Mouse (Mus musculus) 416B (cell line): ENCODE data around the gene Crebrf.
A peak's percentile ranks its signal among the peaks of the same experiment; 100 is the strongest.

Source experiments
- DNase-seq: peaks from one replicate; pipeline ENCODE4 v3.0.0; 2011; ENCODE audit warnings: low read depth

Gene Crebrf

DNA sequence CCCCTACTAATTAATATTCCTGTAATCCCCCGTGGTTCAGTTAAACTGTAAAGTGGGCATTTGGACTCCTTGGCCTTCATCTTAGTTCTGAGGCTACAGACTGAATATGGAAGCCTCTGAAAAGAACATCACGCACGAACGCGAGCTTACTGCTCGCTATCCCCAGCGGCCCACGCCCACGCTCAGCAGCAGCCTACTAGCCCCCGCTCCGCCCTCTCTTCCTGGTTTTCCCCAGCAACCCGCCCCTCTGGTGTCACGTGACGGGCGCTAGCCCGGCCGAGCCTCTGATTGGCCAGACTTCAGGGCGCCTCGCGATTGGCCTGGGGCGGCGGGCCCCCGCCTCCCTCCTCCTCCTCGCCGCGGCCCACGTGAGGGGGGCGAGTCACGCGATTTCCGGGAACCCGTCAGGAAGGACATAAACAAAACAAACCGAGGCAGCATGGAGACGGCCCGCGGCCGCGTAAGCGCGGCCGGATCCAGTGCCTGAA is at the start of gene Crebrf:
Gene Crebrf, plus strand, starts transcription at position 380 of the 488 bp plus-strand sequence.
- peak; percentile 99 for DNase-seq

DNA sequence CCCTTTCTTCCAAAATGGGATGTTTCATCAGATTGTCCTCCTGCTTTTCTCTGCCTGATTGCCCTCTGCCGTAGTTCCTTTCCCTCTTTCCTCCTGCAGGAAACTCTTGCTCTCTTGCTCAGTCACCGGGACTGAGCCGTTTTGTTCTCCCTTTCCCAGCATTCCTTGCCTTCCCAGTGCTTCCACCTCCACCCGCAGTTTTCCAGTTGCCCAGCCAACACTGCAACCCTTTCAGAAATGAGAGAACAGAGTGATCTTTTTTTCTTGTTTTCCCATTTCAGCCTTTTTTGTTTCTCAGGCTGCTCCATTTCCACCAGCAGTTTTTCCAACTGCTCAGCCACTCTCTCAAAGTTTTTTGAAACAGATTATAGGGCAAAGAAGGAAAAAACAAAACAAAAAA is 44.2 kb upstream of the Crebrf start:
- no peak for DNase-seq

DNA sequence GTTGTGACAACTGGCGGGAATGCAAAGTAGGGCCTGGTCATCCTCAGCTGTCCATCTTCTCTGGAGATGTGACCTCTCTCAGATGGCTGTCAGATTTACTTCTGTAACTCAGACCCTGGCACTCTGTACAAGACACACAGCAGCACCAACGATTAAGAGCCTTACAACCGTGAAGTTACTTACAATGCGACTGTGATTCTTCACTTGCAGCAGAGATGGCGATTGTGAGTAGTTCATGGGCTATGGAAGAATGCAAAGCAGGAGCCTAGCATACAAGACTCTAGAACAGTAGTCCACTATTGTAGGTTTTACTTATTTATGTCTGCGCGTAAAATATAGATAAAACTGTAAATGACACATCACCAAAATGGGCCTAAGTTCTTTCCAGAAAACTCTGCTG is 39.6 kb upstream of the Crebrf start:
- no peak for DNase-seq

DNA sequence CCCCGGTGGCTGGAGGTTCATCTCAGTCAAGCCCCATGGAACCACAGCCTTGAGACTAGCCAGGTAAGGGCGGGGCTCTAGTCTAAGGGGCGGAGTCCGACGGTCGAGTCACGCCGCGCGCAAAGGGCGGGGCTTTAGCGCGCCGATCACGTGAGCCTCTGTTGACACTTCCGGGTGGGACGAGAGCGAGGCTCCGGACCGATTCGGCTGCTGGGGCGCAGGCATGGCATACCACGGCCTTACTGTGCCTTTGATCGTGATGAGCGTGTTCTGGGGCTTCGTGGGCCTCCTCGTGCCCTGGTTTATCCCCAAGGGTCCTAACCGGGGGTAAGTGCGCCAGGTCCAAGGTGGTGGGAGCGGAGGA is 39.2 kb upstream of the Crebrf start:
- DNase-seq = peak; percentile 89

DNA sequence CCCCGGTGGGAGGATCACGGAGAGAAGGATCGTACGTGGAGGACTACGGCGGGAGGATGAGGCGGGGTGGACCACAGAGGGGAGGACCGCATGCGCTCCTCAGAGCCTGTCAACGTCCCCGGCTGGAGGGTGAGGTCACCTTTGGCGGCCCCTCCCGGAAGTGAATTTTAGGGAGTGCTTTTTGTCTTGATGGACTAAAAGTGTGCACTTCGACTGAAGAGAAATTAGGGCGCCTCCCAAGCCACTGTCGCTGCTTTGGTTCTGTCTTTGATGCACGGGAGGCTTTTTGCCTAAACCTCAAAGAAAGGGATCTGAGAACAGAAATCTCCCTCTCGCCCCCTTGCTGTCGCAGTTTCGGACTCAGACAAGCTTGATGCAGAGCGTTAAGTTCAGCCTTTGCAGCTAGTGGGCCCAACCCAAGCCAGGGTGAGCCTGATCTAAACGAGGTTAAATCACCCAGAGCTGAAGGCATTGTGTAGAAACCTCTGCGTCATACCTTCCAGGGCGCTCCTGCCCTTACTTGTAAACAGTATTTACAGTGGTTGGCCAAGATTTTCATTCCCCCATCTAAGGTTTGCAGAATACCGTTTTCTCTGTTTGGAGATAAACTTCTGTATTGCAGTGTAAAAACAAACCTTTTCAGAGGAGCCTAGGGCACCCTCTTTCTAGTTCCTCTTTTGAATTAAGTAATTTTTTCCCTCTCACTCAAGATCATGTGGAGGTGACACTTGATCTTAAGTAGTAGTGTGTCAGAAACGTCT is 38.7 kb upstream of the Crebrf start:
- DNase-seq = peak; percentile 81

DNA sequence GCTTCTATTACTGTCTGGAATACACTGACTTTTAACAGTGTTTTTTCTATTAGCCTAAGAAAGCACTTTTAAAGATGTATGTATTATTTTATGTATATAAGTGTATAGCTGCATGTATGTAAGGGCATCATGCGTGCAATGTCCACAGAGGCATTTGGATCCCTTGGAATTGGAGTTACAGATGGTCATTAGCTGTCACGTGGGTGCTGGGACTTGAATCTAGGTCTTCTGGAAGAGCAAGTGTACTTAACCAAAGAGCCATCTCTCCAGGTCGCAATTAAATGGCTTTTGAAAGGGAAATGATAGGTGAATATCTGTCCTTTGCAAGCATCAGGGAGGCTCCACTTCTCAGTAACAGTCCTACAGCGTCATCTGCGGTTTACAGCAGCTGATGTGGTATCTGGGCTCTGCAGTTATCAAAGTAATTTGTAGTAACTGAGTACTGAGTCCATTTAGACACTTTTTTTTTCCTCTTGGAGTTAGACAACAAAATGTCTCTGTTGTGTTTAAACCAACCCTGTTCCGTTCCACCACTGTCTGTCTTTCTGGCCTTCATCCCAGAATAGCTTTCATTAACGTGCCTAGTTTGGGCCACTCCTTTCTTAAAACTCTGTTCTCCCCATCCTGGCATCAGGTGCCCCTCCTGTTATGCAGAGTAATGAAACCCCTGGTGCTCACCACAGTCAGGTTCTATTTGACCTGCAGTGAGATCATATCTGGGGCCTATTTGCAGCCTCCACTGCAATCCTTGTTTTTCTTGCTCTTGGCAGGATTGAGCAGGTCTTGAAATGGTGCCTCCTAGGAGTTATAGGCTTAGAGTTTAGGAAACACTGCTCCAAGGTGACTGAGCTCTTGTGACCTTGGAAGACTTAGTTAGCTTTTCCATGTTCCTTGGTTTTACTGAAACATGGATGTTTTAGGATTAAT is 37.5 kb upstream of the Crebrf start:
- no peak for DNase-seq

DNA sequence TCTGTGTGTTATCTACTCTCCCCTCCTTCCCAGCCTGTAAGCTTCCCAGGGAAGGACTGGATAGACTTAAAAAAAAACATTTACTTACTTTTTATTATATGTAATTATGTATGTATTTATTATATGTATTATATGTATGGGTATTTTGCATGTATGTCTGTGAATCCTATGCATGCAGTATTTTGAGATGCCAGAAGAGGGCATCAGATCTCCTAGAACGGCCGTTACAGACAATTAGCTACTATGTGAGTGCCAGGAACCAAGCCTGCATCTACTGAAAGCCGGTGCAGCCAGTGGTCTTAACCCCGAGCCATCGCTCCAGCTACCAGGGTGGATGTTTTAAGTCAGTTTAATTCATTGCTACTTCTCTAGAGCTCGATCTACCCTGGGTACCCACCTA is 34.2 kb upstream of the Crebrf start:
- DNase-seq = peak; percentile 28

DNA sequence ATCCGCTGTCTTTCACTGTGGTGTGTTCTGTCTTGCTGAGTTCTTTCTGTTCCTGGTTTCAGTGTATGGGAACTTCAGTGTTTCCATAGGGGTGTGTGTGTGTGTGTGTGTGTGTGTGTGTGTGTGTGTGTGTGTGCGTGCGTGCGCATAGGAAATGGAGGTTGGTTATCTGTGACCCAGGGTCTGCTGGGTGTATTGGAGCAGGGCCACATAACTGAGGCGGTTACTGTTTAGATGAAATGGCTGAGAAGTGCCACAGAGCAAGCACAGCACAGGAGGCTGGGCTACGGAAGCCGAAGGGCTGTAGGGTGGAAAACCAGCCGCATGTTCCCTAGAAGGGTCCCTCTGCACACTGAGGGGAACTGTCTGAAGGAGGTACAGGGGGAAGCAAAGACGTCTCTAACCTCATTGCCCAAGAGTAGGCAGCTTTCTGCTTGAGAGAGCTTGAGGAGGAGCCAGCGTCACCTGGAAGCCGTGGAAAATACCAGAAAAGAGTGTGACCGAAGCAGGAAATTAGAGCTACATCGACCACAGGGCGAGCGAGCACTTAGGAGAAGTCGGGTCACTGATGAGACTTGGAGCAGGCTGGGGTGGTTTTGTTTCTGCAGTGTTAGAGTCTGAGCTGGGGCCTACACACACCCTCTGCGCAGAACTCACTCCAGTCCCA is 29.0 kb upstream of the Crebrf start:
- DNase-seq = no peak

DNA sequence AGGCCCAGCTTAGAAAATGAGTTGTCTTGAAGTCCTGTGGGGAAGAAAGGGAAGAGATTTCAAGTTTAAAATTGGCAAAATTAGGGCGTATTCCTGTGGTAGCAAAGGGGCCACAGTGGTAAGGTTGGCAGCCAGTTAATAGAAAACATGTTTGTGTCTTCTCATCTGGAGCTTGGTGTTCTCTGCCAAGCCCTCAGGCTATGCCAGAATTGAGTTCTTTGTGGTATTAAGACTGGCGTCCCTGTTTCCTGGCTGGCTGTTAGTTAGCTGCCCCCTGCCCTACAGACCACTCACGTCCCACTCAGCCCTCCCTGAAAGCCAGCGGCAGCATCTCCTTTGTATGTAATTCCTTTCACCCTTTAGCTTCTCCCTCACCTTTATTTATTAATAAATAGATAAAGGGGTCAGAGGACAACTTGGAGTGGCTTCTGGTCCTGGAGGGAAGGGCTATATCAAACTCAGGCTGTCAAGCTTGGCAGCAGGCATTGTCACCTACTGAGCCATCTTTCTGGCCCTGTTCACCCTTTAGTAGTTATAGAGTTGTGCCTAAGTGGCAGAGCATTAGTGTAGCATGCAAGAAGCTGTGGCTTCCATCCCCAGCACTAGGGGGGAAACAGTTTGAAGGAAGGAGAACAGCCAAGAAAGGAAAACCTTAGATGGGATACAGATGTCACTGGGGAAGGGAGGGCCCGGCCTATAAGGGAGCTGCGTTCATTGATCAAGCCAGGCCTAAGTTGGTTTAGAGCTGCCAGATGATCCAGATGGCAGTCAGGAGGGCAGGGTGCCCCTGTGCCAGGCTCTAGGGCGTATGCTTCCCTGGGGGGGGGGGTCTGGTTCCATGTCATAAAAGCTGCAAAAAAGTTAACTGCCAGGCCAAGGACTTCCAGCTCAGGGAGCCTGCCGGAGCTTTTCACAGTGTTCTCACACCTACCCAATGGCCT is 26.4 kb upstream of the Crebrf start:
- DNase-seq = no peak

DNA sequence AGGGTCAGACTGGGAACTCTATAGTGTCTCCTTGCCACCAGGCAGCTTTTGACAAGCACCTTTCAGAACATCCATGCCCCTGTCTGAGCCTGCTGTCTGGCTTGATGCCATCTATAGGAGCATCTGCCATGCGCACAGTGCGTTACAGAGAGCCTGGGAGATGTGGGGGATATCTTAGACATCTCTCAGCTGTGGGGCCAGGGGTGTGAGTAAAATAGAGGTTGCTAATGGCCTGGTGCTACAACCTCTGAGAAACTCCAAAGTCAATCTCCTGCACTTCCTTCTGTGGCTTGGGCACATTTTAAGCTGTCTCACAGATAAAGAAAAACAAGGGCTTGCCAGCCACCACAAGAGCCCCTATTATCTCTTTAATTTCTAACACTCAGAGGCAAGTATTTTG is 25.6 kb upstream of the Crebrf start:
- DNase-seq = no peak

DNA sequence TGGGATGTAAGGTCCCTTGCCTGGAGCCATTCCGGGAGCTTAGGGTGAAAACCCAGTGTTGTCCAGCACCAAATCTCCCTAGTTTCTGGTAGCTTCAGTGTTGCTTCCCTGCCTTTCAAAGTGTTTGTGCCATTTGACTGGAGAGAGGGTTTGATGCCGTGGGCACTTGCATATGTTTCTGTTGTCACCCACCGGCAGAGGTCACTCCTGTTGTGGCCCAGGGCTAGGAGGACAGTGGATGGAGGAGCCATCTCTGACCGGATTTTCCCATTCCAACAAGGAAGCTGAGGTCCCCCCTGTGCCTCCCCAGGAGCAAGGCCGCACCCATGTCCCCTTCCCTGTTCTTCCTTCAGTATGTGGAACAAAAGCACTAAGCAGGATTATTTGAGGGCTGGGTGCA is 25.2 kb upstream of the Crebrf start:
- DNase-seq = no peak

DNA sequence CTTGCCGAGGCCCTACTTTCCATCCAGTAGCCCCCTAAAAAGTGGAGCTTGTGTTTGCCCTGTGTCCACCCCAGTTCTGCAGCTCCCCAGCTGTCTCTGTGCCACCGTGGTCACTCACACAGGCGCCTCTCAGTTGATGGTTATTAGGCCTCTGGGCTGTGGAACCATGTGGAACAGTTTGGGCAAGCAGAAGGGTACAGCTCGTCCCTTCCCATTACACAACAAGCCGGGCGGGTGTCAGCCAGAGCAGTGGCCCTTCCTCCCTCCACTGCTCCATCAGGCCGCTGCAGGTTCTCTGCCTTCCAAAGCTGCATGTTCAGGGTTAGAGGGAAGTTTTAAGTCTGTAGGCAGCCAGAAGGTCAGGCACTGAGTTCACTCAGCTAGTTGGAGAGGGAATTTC is 24.3 kb upstream of the Crebrf start:
- no peak for DNase-seq

DNA sequence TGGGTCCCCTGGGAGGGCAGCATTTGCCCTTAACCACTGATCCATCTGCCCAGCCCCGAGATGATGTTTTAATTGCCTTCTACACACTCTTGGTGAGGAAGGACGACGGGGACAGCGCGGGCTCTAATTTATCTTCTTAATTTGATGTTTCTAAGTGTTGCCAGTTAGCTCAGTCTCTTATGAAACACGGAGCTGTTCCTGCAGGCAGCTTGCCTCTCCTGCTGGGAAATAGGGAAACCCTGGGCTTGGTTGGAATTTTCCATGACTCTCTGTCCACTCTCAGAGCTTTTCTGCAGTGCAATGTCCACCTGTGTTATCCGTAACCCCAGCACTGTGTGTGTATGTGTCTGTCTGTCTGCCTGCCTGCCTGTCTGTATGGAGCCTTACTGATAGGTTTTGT is 22.0 kb upstream of the Crebrf start:
- DNase-seq = no peak

DNA sequence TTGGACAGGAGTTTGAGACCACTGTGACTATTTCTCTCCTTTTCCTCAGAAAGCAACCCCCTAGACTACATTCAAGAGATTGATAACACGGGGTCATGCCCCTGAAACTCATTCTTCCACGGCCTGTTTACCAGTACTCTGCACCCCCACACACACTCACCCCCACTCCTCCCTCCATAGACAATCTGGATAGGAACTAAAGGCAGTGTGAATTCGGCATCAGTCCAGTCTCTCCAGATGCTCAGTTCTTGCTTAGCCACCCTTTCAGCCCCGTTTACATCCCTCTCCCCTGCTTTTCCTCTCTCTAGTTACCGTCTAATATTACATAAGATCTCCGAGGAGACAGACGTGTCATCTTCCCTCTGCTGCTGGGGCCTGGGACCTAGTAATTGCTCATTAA is 21.3 kb upstream of the Crebrf start:
- no peak for DNase-seq

DNA sequence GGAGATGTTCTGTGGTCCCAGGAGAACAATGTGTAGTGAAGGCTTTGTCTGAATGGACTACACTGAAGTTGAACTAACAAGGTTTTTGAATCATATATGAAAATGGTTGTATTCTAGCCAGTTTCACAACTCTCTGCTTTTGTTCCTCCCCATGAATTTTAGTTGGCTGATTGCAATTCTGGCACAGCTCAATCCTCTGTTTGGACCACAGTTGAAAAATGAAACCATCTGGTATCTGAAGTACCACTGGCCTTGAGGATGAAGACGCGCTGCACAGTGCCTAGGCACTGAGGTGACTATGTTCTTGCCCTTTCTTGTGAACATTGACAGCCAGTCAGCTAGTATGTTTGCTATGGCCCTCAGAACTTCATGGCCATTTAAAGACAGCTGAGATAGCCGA is 20.3 kb upstream of the Crebrf start:
- DNase-seq = no peak

DNA sequence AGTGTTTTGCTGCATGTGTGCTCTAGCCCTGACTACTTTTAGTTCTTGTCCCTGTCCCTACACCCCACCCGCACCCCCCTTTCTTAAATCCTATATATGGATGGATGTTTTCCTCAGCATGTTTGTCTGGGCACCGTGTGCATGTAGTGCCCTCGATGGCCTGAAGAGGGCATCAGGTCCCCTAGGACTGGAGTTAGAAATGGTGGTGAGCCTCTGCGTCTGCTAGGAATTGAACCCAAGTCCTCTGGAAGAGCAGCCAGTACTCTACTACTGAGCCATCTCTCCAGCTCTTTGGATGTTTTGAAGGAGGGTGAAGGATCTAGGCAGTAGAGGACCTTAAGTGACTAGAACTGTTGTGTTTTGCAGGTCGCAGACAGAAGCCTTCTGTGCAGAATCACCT is 16.6 kb upstream of the Crebrf start:
- peak; percentile 36 for DNase-seq

DNA sequence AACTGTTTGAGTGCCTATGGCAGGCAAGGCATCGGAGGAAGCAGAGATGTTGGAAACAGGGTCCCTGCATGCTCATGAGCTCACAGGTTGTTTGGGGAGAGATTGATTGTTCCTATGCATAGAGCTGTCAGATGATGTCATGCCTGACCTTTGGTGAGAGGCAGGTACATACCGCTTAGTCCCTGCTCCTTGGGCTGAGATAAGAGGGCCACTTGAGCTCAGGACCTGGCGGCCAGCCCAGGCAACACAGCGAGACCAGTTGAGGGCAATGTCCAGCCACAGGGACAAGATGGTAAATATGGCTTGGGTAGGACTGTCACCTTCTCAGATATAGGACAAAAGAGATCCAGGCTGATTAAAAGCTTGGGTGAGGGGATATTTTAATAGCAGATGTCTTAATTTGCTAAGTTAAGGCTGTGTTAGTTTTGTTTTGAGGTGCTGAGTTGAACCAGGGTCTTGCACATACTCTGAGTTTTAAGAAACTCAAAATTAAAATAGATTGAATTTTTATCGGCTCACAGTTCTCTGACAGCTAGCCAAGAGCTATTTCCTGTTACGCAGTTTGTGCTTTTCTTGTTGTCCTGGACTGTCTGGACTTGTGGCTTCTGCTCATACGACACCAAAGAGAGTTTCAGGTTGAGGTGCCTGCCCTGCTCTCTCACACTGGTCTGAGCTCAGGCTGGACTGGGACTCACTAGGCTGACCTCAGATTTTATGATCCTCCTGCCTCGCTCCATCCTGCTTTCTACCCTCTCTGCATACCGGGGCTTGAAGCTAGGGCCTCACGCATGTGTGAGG is 15.4 kb upstream of the Crebrf start:
- DNase-seq = no peak

DNA sequence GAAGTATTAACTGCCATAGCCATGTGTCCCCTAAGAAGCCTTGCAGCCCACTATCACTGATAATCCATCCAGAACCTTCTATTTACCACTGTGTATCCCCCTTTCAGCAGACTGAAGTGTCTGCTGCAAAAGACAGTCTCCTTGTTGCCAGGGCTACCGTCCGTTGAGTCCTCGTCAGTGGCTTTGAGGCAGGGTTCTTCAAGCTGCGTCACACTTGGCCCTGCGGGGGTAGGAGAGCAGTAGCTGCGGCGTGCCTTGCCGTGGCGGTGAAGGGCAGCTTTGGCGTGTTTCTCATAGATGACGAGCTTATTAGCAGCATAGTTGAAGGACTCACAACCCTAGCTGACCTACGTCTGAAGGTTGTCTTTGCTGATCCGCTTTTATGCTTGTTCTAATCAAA is 13.9 kb upstream of the Crebrf start:
- DNase-seq = no peak

DNA sequence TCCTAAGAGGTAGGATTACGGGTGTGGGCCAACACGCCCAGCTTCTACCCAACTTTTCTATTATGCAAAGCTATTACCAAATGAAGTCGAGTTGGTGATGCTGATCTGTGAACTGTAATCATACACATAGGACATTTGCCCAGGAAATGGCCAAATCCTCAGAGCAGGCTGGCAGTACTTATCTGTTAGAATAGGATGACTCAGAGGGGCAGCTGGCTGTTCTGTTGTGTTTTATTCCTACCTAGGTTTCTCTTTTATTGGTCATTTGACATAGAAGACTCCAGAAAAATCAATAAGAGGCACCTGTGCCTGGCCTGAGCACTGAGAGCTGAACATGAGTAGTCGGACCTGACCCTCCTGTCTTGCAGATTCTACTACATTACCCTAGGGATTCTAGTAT is 12.8 kb upstream of the Crebrf start:
- DNase-seq = peak; percentile 48

DNA sequence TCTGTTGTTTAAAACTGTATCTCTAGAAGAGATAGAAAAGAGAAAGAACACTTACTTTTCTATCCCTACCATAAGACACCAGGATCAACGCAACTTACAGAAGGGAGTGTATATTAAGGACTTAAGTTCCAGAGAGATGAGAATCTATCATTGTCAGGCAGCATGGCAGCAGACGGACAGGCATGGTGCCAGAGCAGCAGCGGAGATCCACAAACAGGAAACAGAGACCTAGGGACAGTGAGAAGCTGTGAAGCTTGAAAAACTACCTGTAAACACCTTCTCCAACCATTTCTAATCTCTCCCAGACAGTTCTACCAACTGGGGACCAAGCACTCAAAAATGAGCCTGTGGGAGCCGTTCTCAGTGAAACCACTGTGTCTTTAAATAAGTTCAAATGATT is 11.8 kb upstream of the Crebrf start:
- DNase-seq = no peak
